Mouse (Mus musculus): ENCODE data around the gene Cpe. TPM values are rescaled to one million over a fixed set of nuclear protein-coding genes. Genes with fewer than 3 reads are reported as not detected.
A peak's percentile ranks its signal among the peaks of the same experiment; 100 is the strongest.

The Cpe gene
- polyA plus RNA-seq, 1 experiment from 2014 or later, result 260 TPM

DNA sequence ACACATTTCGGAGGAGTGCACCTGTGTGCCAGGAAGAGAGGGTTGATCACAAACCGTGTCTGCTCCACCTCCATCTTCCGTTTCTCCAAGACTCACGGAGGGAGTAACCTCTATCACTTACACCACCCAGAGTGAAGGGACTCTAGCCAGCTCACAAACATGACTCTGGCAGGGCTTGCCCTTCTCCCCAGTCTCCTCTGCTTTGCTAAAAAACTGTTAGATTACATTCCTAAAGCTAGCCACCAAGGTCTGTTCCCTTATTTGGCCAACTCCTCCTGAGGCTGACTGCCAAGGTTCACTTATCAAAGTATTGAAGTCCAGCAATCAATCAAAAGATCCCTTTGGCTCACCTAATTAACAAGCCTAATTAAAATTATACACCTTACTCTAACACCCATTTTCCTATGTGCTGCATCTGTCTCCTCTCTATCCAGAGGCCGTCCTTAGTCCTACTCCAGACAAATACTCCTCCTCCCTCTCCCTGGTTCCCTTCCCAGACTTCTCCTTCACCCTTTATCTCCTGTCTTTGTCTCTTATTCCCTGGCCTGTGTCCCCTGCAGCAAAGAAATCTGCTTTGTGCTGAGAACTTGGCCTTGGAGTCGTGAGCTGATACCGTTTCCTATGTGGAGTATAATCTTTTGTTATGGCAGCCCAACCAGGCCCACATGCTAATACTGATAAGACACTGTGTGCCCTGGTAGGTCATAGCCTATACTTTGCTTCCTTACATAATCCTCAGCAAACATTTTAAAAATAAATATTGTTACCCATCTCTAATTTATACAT lies 72.3 kb downstream of the Cpe start:
- no peak for ATAC-seq (replicated peaks; ENCODE audit: low FRiP score)

DNA sequence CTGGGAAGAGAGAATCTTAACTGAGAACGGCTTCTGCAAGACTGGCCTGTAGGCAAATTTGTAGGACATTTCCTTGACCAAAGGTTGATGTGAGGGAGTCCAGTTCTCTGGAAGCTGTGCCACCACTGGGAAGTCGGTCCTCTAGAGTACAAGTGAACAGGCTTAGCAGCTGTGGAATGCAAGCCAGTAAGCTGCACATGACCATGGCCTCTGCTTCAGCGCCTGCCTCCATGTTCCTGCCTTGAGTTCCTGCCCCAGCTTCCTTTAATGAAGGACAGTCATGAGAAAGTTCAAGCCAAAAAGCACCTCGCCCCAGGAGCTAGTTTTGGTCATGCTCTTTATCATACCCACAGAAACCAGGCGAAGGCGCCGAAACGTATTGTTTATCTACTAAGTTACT lies 73.2 kb downstream of the Cpe start:
- Histone ChIP-seq H3K27me3 (ENCODE audit: control insufficient read depth, insufficient read depth, low read length) (no peaks in the 10 kb centered on the region), H3K36me3 (ENCODE audit: control insufficient read depth, insufficient read depth, low read length) (peaks cover 4% of the 10 kb centered on the region; the same call in 1 of the 2 replicates), H3K27ac (ENCODE audit: low read depth, low read length) (no peak overlapping the region), H3K4me3 (ENCODE audit: low read depth, low read length) (no peak overlapping the region), H3K4me1 (replicated peaks; ENCODE audit: control insufficient read depth, insufficient read depth, low read length) (no peaks in the 10 kb centered on the region), H3K9me3 (ENCODE audit: control insufficient read depth, low read length) (no peaks in the 10 kb centered on the region), H3K9ac (ENCODE audit: low read length) (no peak overlapping the region), H3K4me2 (ENCODE audit: low read depth, low read length, severe bottlenecking) (no peak overlapping the region)
- ATAC-seq (replicated peaks; ENCODE audit: low FRiP score) (no peak), DNase-seq (ENCODE audit: low spot score) (no peak)
- 95% methylated on average over 8 of the region's 8 CpGs for WGBS

More for the DNA sequence above, 72.3 kb downstream of the Cpe start:
- 78% methylated on average over 7 of the region's 7 CpGs for WGBS
- Histone ChIP-seq H3K4me3 (ENCODE audit: low read depth, low read length) (no peak overlapping the region), H3K9me3 (ENCODE audit: control insufficient read depth, low read length) (no peaks in the 10 kb centered on the region), H3K9ac (ENCODE audit: low read length) (no peak overlapping the region), H3K36me3 (ENCODE audit: control insufficient read depth, insufficient read depth, low read length) (peaks cover under 1% of the 10 kb centered on the region; the same call in 1 of the 2 replicates), H3K27me3 (ENCODE audit: control insufficient read depth, insufficient read depth, low read length) (no peaks in the 10 kb centered on the region), H3K4me1 (replicated peaks; ENCODE audit: control insufficient read depth, insufficient read depth, low read length) (no peaks in the 10 kb centered on the region), H3K4me2 (ENCODE audit: low read depth, low read length, severe bottlenecking) (no peak overlapping the region), H3K27ac (ENCODE audit: low read depth, low read length) (no peak overlapping the region)
- no peak for DNase-seq (ENCODE audit: low spot score)

DNA sequence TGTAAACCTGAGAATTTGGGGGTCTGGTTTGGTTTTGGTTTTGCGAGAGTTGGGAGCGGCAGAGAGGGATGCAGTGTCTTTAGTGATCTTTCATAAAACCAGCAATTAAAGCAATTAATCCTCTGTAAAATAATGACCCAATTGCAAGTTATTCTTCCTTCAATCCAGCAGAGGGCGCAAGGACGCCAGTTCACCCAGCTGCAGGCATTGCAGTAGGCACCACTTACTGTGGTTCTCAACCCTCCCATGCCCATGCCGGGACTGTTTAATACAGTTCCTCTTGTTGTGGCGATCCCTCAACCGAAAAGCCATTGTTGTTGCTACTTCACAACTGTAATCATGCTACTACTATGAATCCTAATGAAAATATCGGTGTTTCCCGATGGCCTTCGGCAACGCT lies 74.2 kb downstream of the Cpe start:
- no peaks in the 10 kb centered on the region for H3K27me3 ChIP-seq (ENCODE audit: control insufficient read depth, insufficient read depth, low read length)
- peaks cover 4% of the 10 kb centered on the region; the same call in 1 of the 2 replicates for H3K36me3 ChIP-seq (ENCODE audit: control insufficient read depth, insufficient read depth, low read length)
- H3K9me3 ChIP-seq (ENCODE audit: control insufficient read depth, low read length), result no peaks in the 10 kb centered on the region
- no peaks in the 10 kb centered on the region for H3K4me1 ChIP-seq (replicated peaks; ENCODE audit: control insufficient read depth, insufficient read depth, low read length)
- H3K4me3 ChIP-seq (ENCODE audit: low read depth, low read length), result no peak overlapping the region
- H3K27ac ChIP-seq (ENCODE audit: low read depth, low read length), result no peak overlapping the region
- 53% methylated on average over 11 of the region's 11 CpGs for WGBS
- no peak overlapping the region for H3K9ac ChIP-seq (ENCODE audit: low read length)
- no peak overlapping the region for H3K4me2 ChIP-seq (ENCODE audit: low read depth, low read length, severe bottlenecking)
- ATAC-seq (replicated peaks; ENCODE audit: low FRiP score), result peak; percentile 70
- DNase-seq (ENCODE audit: low spot score), result peak; percentile 74

DNA sequence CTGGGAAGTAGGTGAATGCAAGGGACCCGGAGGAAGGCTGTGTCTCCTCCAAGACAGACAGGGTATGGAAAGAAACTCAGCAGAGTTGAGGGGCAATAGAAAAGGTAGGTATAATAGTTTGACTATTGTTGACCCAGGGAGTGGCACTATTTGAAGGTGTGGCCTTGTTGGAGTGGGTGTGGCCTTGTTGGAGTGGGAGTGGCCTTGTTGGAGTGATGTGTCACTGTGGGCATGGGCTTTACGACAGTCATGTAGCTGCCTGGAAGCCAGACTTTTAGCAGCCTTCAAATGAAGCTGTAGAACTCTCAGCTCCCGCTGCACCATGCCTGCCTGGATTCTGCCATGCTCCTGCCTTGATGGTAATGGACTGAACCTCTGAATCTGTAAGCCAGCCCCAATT lies 76.3 kb downstream of the Cpe start:
- no peaks in the 10 kb centered on the region for H3K9me3 ChIP-seq (ENCODE audit: control insufficient read depth, low read length)
- H3K27ac ChIP-seq (ENCODE audit: low read depth, low read length), result no peak overlapping the region
- no peak overlapping the region for H3K4me2 ChIP-seq (ENCODE audit: low read depth, low read length, severe bottlenecking)
- H3K4me1 ChIP-seq (replicated peaks; ENCODE audit: control insufficient read depth, insufficient read depth, low read length), result no peaks in the 10 kb centered on the region
- 90% methylated on average over 3 of the region's 3 CpGs for WGBS
- H3K4me3 ChIP-seq (ENCODE audit: low read depth, low read length), result no peak overlapping the region
- H3K36me3 ChIP-seq (ENCODE audit: control insufficient read depth, insufficient read depth, low read length), result peaks cover 4% of the 10 kb centered on the region; the same call in 1 of the 2 replicates
- H3K9ac ChIP-seq (ENCODE audit: low read length), result no peak overlapping the region
- DNase-seq (ENCODE audit: low spot score), result no peak
- ATAC-seq (replicated peaks; ENCODE audit: low FRiP score), result no peak
- no peaks in the 10 kb centered on the region for H3K27me3 ChIP-seq (ENCODE audit: control insufficient read depth, insufficient read depth, low read length)

DNA sequence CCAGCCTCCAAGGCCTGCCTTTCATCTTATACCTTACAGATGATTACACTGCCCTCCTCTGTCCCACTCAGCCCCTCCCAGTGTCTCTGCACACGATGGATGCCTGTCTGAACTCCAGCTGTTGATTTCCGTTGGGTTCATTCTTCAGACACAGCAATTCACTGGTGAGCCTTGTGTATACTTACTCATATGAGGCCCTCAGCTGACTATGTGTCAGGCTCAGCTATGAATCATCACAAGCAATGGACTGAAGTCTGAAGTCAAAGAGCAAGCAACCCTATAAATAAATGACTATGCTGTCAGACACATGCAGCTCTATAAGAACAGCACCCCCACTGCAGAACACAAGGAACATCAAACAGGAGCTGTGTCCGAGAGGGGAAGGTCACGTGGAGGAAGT lies 77.4 kb downstream of the Cpe start:
- Histone ChIP-seq H3K4me3 (ENCODE audit: low read depth, low read length) (no peak overlapping the region), H3K27me3 (ENCODE audit: control insufficient read depth, insufficient read depth, low read length) (no peaks in the 10 kb centered on the region), H3K9ac (ENCODE audit: low read length) (no peak overlapping the region), H3K36me3 (ENCODE audit: control insufficient read depth, insufficient read depth, low read length) (peaks cover 4% of the 10 kb centered on the region; the same call in 1 of the 2 replicates), H3K9me3 (ENCODE audit: control insufficient read depth, low read length) (no peaks in the 10 kb centered on the region), H3K4me1 (replicated peaks; ENCODE audit: control insufficient read depth, insufficient read depth, low read length) (no peaks in the 10 kb centered on the region), H3K27ac (ENCODE audit: low read depth, low read length) (no peak overlapping the region), H3K4me2 (ENCODE audit: low read depth, low read length, severe bottlenecking) (no peak overlapping the region)
- WGBS, result 86% methylated on average over 4 of the region's 4 CpGs
- no peak for DNase-seq (ENCODE audit: low spot score)
- no peak for ATAC-seq (replicated peaks; ENCODE audit: low FRiP score)

DNA sequence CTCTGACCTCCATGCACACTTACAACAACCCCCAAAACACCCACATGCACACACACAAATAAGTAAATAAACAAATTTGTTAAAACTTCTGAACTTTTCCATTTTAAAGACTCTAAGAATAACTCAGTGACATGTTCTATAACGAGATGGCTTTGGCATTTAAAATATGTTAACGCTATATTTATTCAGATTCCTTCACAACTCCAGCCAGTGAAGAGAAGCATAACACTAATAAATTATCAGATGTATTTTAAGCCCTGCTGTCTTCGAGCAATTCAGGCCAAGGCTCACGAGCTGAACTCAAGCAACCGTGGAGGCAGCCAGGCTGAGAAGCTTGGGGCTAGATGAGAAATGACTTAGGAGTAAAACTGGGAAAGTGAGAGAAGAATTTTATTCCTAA lies 79.2 kb downstream of the Cpe start:
- ATAC-seq (replicated peaks; ENCODE audit: low FRiP score) (no peak), DNase-seq (ENCODE audit: low spot score) (no peak)
- Histone ChIP-seq H3K4me3 (ENCODE audit: low read depth, low read length) (no peak overlapping the region), H3K27ac (ENCODE audit: low read depth, low read length) (no peak overlapping the region), H3K4me2 (ENCODE audit: low read depth, low read length, severe bottlenecking) (no peak overlapping the region), H3K9ac (ENCODE audit: low read length) (no peak overlapping the region), H3K27me3 (ENCODE audit: control insufficient read depth, insufficient read depth, low read length) (no peaks in the 10 kb centered on the region), H3K9me3 (ENCODE audit: control insufficient read depth, low read length) (no peaks in the 10 kb centered on the region), H3K4me1 (replicated peaks; ENCODE audit: control insufficient read depth, insufficient read depth, low read length) (no peaks in the 10 kb centered on the region), H3K36me3 (ENCODE audit: control insufficient read depth, insufficient read depth, low read length) (peaks cover 4% of the 10 kb centered on the region; the same call in 1 of the 2 replicates)
- WGBS, result 91% methylated on average over 5 of the region's 5 CpGs

DNA sequence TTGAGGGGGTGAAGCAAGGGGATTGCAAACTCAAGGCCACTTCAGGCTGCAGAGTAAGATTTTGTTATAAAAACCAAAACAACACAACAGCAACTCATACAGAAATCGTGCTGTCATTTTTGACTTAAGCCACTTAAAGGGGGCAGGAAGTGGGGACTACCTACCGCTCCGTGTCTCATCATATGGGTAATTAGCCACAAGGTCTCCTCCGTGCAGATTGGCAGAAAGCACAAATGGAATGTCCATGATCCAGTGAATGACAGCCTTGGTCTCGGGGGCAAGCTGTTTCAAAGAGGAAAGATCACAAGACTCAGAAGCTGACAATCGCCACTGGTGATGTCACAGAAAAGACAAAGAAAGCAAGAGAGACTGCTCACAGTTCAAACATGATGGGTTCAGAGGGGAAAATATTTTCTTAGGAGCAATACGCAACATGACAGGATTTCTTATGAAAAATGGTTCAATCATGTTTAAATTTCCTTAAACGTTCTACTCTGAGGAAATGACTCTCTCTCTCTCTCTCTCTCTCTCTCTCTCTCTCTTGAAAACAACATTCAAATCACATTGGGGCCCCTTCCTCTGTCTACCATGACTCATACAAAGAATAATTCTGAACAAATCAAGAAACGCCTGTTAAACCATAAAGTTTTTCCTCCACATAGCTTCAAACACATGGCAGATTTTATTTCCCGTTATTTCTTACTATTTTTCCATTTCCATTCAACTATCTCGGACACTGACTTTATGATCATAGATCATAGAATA lies 81.5 kb downstream of the Cpe start:
- no peaks in the 10 kb centered on the region for H3K4me1 ChIP-seq (replicated peaks; ENCODE audit: control insufficient read depth, insufficient read depth, low read length)
- no peak overlapping the region for H3K27ac ChIP-seq (ENCODE audit: low read depth, low read length)
- H3K4me2 ChIP-seq (ENCODE audit: low read depth, low read length, severe bottlenecking), result no peak overlapping the region
- WGBS, result 69% methylated on average over 11 of the region's 11 CpGs
- no peaks in the 10 kb centered on the region for H3K27me3 ChIP-seq (ENCODE audit: control insufficient read depth, insufficient read depth, low read length)
- DNase-seq (ENCODE audit: low spot score) (no peak), ATAC-seq (replicated peaks; ENCODE audit: low FRiP score) (no peak)
- no peaks in the 10 kb centered on the region for H3K9me3 ChIP-seq (ENCODE audit: control insufficient read depth, low read length)
- peaks cover 4% of the 10 kb centered on the region; the same call in 1 of the 2 replicates for H3K36me3 ChIP-seq (ENCODE audit: control insufficient read depth, insufficient read depth, low read length)
- no peak overlapping the region for H3K9ac ChIP-seq (ENCODE audit: low read length)
- H3K4me3 ChIP-seq (ENCODE audit: low read depth, low read length), result no peak overlapping the region

DNA sequence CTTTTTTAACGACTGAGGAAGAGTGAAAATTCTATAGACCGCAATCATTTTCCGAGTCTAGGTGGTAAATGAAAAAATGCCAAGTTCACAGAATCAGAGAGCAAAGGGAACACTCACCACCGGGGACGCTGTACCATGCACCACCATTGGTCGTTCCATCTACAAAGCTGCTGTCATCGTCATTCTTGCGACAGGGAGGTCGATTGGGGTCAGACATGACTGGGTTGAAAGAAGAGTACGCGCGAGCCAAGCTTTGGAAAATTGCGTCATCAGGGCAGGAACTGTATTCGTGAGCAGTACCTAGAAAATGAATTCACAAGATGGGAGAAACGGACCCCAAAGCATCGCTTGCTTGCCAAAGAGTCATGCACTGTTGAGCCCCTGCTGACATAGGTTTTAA lies 83.9 kb downstream of the Cpe start:
- no peak overlapping the region for H3K4me3 ChIP-seq (ENCODE audit: low read depth, low read length)

More for the DNA sequence above, 83.9 kb downstream of the Cpe start:
- ATAC-seq (replicated peaks; ENCODE audit: low FRiP score) (no peak), DNase-seq (ENCODE audit: low spot score) (no peak)
- 92% methylated on average over 16 of the region's 16 CpGs for WGBS
- Histone ChIP-seq H3K27me3 (ENCODE audit: control insufficient read depth, insufficient read depth, low read length) (no peaks in the 10 kb centered on the region), H3K4me2 (ENCODE audit: low read depth, low read length, severe bottlenecking) (no peak overlapping the region), H3K27ac (ENCODE audit: low read depth, low read length) (no peak overlapping the region), H3K9me3 (ENCODE audit: control insufficient read depth, low read length) (no peaks in the 10 kb centered on the region), H3K9ac (ENCODE audit: low read length) (no peak overlapping the region), H3K36me3 (ENCODE audit: control insufficient read depth, insufficient read depth, low read length) (peaks cover 3% of the 10 kb centered on the region; the same call in 1 of the 2 replicates), H3K4me1 (replicated peaks; ENCODE audit: control insufficient read depth, insufficient read depth, low read length) (no peaks in the 10 kb centered on the region)

Data from forebrain, embryonic 11.5 days (tissue).